Mouse (Mus musculus): ENCODE results near the gene Creb3l1.

The Creb3l1 gene

GRCm38 (mm10) chr2:92029387-92030133 lies 5.3 kb upstream of the Creb3l1 start:
- no peak for DNase-seq

- no peak for DNase-seq
These were observed 3.7 kb upstream of the Creb3l1 start for GRCm38 (mm10) chr2:92027811-92028590.

GRCm38 (mm10) chr2:92025966-92026365 lies 1.7 kb upstream of the Creb3l1 start:
- no peak for DNase-seq

- no peak for DNase-seq
These were observed 900 bp upstream of the Creb3l1 start for GRCm38 (mm10) chr2:92025202-92025601.

- peak; percentile 21 for DNase-seq
These were observed 684 bp downstream of the Creb3l1 start for GRCm38 (mm10) chr2:92023362-92024273.

GRCm38 (mm10) chr2:92020676-92021265 lies 3.5 kb downstream of the Creb3l1 start:
- DNase-seq: no peak

GRCm38 (mm10) chr2:92017440-92017839 lies 6.9 kb downstream of the Creb3l1 start:
- no peak for DNase-seq

- no peak for DNase-seq
These were observed 7.3 kb downstream of the Creb3l1 start for GRCm38 (mm10) chr2:92016981-92017380.

GRCm38 (mm10) chr2:92014891-92015290 lies 9.4 kb downstream of the Creb3l1 start:
- DNase-seq: no peak

GRCm38 (mm10) chr2:92014248-92014647 lies 10.1 kb downstream of the Creb3l1 start:
- DNase-seq: no peak

- DNase-seq: no peak
These were observed 11.4 kb downstream of the Creb3l1 start for GRCm38 (mm10) chr2:92012768-92013445.

- DNase-seq: no peak
These were observed 12.6 kb downstream of the Creb3l1 start for GRCm38 (mm10) chr2:92011424-92012353.

GRCm38 (mm10) chr2:92008623-92009404 lies 15.5 kb downstream of the Creb3l1 start:
- no peak for DNase-seq

- peak; percentile 99 for DNase-seq
These were observed 16.2 kb downstream of the Creb3l1 start for GRCm38 (mm10) chr2:92007933-92008622.

- peak; percentile 71 for DNase-seq
These were observed 17.1 kb downstream of the Creb3l1 start for GRCm38 (mm10) chr2:92006983-92007921.

- peak; percentile 39 for DNase-seq
These were observed 17.8 kb downstream of the Creb3l1 start for GRCm38 (mm10) chr2:92006491-92006890.

GRCm38 (mm10) chr2:92004617-92005016 lies 19.7 kb downstream of the Creb3l1 start:
- DNase-seq: no peak

GRCm38 (mm10) chr2:91997905-91998608 lies 26.2 kb downstream of the Creb3l1 start:
- no peak for DNase-seq
